Mouse (Mus musculus) brown adipose tissue, adult 24 weeks (tissue): ENCODE results near the gene Olfr372. TPM values are rescaled to one million over a fixed set of nuclear protein-coding genes. Genes with fewer than 3 reads are reported as not detected.
"Not testable (repeated sequence)": the region's sequence is repeated elsewhere in the genome, so short reads cannot be mapped to it uniquely, and the experiment has no call there.

Experiments
- H3K27ac ChIP-seq: fragments of 200-500 bp; replicated peaks from 2 replicates; pipeline ENCODE4 v1.5.1; 2012; ENCODE audit warnings: low read depth, mild to moderate bottlenecking, low read length
- H3K4me1 ChIP-seq: fragments of 200-500 bp; 2 replicates; pipeline ENCODE4 v1.6.1; 2012; ENCODE audit warnings: low read length, mixed read lengths; ENCODE audit not compliant: control insufficient read depth, insufficient read depth, insufficient read length
- H3K4me3 ChIP-seq: fragments of 200-500 bp; 2 replicates; pipeline ENCODE4 v1.5.1; 2012; ENCODE audit warnings: low read depth, mild to moderate bottlenecking, low read length, moderate library complexity; ENCODE audit not compliant: insufficient read depth
- polyA plus RNA-seq: library from polyadenylated mRNA; stranded (reverse); fragments of >200 nt; gene quantifications from 2 replicates; pipeline ENCODE4 v1.2.4, GENCODE M21; 2012; ENCODE audit not compliant: missing spikeins, insufficient read depth, insufficient read length

Gene Olfr372
- not detected in 2 replicates for polyA plus RNA-seq

DNA sequence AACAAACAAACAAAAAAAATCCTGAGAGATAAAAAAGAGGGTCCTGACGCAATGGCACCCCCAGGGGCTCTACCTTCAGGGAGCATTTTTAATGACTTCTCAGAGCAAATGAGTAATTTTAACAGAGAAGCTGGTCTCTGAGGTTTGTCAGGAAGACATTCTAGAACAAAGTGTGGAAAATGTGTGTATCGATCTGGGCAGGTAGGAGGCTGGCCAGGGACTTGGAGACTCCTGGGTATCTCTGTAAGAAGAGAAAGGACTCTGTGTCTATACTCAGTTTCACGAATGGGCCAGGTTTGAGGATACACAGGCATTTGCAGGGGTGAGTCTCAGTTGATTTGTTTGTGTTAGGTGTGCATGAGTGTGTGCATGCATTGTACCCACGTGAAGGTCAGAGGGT, at the start of gene Olfr372:
Olfr372 (plus strand) TSS at position 301 of the 400 bp plus-strand sequence.
- H3K4me3 ChIP-seq, H3K27ac ChIP-seq, H3K4me1 ChIP-seq: not testable (repeated sequence)

GRCm38 (mm10) chr8:71999434-71999833, 41.6 kb upstream of the Olfr372 start:
- no peaks in the 10 kb centered on the region for H3K4me1 ChIP-seq
- no peak overlapping the region for H3K27ac ChIP-seq
- H3K4me3 ChIP-seq: no peak overlapping the region

DNA sequence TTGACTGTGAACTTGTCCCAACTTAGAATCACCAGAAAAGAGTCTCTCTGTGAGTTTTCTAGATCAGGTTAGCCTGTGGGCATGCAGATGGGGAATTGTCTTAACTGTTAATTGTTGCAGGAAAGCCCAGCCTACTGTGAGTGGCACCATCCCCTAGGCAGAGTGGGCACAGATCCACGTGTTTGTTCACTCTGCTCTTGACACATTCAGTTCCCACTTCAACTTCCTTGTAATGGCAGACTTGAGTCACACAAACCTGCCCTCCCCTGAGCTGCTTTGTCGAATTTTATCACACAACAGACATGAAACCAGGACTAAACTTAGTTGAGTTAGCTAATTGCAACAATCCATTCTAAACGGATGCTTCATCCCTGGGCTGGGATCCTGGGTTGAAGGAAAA, 40.8 kb upstream of the Olfr372 start:
- Histone ChIP-seq H3K4me1 (no peaks in the 10 kb centered on the region), H3K4me3 (no peak overlapping the region), H3K27ac (no peak overlapping the region)

DNA sequence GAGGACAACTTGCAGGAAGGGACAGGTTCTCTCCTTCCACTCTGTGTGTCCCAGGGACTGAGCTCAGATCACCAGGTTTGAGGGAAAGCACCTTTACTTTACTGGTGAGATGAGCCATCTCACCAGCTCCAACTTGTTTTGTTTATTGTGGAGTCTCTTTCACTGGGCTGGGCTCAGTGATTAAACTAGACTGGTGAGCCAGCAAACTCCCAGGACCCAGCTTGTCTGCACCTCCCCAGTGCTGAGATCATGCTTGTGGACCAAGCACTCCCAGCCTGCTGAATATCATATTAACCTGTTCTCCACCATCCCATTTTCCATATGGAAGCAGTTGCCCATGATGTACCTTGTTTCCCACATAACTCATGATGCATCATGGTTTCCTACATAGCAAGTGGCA, 38.1 kb upstream of the Olfr372 start:
- no peak overlapping the region for H3K27ac ChIP-seq
- no peak overlapping the region for H3K4me3 ChIP-seq
- H3K4me1 ChIP-seq: no peaks in the 10 kb centered on the region

- Histone ChIP-seq H3K4me3 (no peak overlapping the region), H3K4me1 (no peaks in the 10 kb centered on the region; the same call in 1 of the 2 replicates), H3K27ac (no peak overlapping the region)
Measured at GRCm38 (mm10) chr8:72005912-72006311, 35.1 kb upstream of the Olfr372 start.

DNA sequence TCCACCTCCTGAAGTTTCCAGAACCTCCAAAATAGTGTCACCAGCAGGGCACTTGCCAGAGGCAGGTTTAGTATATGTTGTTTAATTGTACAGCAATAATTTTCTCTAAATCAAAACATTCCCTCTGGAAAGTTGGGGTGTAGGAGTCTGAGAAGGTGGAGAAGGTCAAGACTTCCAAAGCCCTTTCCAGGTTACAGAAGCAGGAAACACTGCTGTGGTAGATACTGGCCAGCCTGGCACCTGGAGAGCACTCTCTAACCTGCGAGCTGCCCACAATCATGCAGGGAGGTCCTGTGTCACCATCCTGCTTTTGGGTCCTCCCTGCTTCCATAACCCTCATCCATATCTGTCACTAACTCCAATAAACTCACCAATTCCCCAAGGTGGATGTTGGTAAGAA, 34.3 kb upstream of the Olfr372 start:
- H3K4me3 ChIP-seq: no peak overlapping the region
- H3K4me1 ChIP-seq: no peaks in the 10 kb centered on the region; the same call in 1 of the 2 replicates
- no peak overlapping the region for H3K27ac ChIP-seq

DNA sequence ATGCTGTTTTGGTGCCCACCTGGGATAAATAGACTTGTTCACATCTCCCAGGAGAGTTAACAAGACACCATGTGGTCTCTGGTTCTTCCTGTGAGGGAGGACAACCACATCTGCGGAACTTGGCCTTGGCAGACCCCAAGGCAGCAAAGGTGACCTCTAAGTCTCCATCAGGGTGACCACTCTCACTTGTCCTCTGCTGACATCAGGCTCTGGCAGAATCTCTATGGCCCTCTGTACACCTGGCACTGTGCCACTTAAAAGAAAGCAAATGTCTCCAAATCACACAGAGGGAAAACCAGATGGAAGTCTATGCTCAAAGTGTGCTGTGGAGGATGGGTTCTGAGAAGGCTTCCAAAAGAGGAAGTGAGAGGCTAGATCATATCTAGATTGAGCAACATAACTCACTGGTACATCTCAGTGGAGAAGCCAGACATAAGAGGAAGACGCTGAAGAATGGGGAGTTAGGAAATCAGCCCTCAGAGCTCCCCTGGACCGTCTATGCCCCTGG, 32.8 kb upstream of the Olfr372 start:
- no peaks in the 10 kb centered on the region; the same call in 1 of the 2 replicates for H3K4me1 ChIP-seq

GRCm38 (mm10) chr8:72009473-72009872, 31.5 kb upstream of the Olfr372 start, which contains the start of gene Cyp4f18:
TSS of gene Cyp4f18 (minus strand) at chr8:72009626.
- Histone ChIP-seq H3K27ac (peak within 1 kb of the TSS; percentile 59), H3K4me3 (no peak within 1 kb of the TSS), H3K4me1 (no peaks in the 10 kb centered on the region; the same call in 1 of the 2 replicates)

More for the DNA sequence above, 32.8 kb upstream of the Olfr372 start:
- Histone ChIP-seq H3K27ac (no peak overlapping the region), H3K4me3 (no peak overlapping the region)

GRCm38 (mm10) chr8:72013506-72014228, 27.4 kb upstream of the Olfr372 start:
- H3K27ac ChIP-seq, H3K4me3 ChIP-seq, H3K4me1 ChIP-seq: not testable (repeated sequence)

GRCm38 (mm10) chr8:72017339-72017738, 23.7 kb upstream of the Olfr372 start:
- H3K4me3 ChIP-seq, H3K27ac ChIP-seq, H3K4me1 ChIP-seq: not testable (repeated sequence)

- no peaks in the 10 kb centered on the region for H3K4me1 ChIP-seq
- H3K27ac ChIP-seq: no peak overlapping the region
- no peak overlapping the region for H3K4me3 ChIP-seq
Measured at GRCm38 (mm10) chr8:72018141-72018540, 22.9 kb upstream of the Olfr372 start.

GRCm38 (mm10) chr8:72019022-72019421, 22.0 kb upstream of the Olfr372 start:
- H3K4me1 ChIP-seq, H3K27ac ChIP-seq, H3K4me3 ChIP-seq: not testable (repeated sequence)

DNA sequence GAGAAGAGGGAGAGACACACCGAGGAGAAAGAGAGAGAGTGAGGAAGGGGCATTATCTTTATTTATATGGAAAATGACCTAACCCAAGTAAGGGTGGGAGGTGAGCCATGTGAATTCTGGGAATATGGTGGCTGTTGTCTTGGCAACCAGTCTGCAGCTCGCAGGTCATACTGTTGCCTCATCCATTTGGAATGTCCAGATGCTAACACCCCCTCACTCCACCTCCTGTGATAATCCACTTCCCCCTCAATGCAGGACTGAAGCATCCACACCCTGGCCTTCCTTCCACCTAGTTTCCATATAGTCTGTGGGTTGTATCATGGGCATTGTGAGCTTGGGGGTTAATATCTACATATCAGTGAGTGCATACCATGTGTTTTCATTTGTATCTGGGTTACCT, 21.2 kb upstream of the Olfr372 start:
- no peak overlapping the region for H3K27ac ChIP-seq
- H3K4me1 ChIP-seq: no peaks in the 10 kb centered on the region
- no peak overlapping the region for H3K4me3 ChIP-seq

- H3K4me1 ChIP-seq, H3K27ac ChIP-seq, H3K4me3 ChIP-seq: not testable (repeated sequence)
Measured at GRCm38 (mm10) chr8:72024886-72025285, 16.1 kb upstream of the Olfr372 start.

DNA sequence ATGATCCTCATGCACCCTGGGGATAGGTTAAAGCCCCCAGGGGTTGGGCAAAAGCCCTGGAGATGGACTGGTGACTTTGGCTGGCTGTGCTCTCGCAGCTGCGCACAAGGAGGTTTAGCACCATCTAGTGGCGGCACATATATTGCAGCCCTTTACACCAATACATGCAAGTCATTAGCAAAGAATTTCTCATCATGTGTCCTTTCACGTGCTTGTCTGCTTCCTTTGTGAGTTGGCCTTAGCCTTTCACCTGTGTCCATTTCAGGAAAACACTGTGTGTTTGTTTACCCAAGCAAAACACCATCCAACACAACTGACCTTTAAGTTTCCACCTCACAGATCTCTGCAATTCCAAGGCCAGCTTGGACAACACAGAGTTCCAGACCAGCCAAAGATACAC, 8.1 kb upstream of the Olfr372 start:
- not testable (repeated sequence) for H3K27ac ChIP-seq, H3K4me3 ChIP-seq, H3K4me1 ChIP-seq

DNA sequence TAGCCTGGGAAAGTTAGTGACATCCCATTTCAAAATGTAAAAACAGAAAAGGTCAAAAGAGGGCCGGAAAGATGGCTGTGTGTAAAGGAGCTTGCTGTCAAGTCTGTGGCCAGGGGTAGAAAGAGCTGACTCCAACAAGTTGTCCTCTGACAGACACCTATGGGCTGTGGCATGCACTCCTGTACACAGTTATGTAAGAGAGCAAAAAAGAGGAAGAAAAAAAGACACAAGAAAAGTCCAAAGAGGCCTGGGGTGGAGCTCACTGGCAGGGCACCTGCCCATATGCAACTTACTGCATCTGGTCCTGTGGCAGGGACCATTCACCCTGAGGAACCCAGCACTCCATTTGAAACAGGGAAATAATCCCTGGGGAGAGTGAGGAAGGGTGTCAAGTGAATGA, 1.5 kb downstream of the Olfr372 start:
- Histone ChIP-seq H3K4me3 (no peak overlapping the region), H3K4me1 (no peaks in the 10 kb centered on the region), H3K27ac (no peak overlapping the region)
